Mouse (Mus musculus): ENCODE data around the gene Slc39a3. TPM values are rescaled to one million over a fixed set of nuclear protein-coding genes. Genes with fewer than 3 reads are reported as not detected.

Gene Slc39a3
- polyA plus RNA-seq, 1 experiment from 2014 or later: 13.1 TPM

GRCm38 (mm10) chr10:81021547-81022110, 15.6 kb downstream of the Slc39a3 start:
- H3K4me3 ChIP-seq (ENCODE audit: low read depth, low read length): peak overlapping the region; percentile 6; the same call in 1 of the 2 replicates
- H3K9me3 ChIP-seq (ENCODE audit: control insufficient read depth, low read length): no peaks in the 10 kb centered on the region
- WGBS: 15% methylated on average over 23 of the region's 26 CpGs
- peaks cover 47% of the 10 kb centered on the region for H3K27me3 ChIP-seq (replicated peaks; ENCODE audit: control insufficient read depth, insufficient read depth, low read length)
- no peak for ATAC-seq (replicated peaks; ENCODE audit: low FRiP score, low TSS enrichment, low read depth)
- no peak for DNase-seq (ENCODE audit: low spot score)
- no peak overlapping the region for H3K27ac ChIP-seq (ENCODE audit: low read depth)
- H3K4me1 ChIP-seq (replicated peaks; ENCODE audit: control insufficient read depth, insufficient read depth, low read length): 0 out of 2 replicates have a peak, but pooled peaks cover 2% of the 10 kb centered on the region
- no peak overlapping the region for H3K9ac ChIP-seq (ENCODE audit: low read length)
- H3K36me3 ChIP-seq (ENCODE audit: control insufficient read depth, insufficient read depth, low read length): no peaks in the 10 kb centered on the region
- no peak overlapping the region for H3K4me2 ChIP-seq (ENCODE audit: low read length)

- no peak overlapping the region for H3K4me2 ChIP-seq (ENCODE audit: low read length)
- no peak overlapping the region for H3K9ac ChIP-seq (ENCODE audit: low read length)
- H3K9me3 ChIP-seq (ENCODE audit: control insufficient read depth, low read length): no peaks in the 10 kb centered on the region
- H3K27me3 ChIP-seq (replicated peaks; ENCODE audit: control insufficient read depth, insufficient read depth, low read length): peaks cover 33% of the 10 kb centered on the region
- no peaks in the 10 kb centered on the region for H3K36me3 ChIP-seq (ENCODE audit: control insufficient read depth, insufficient read depth, low read length)
- DNase-seq (ENCODE audit: low spot score): no peak
- 53% methylated on average over 2 of the region's 2 CpGs for WGBS
- 0 out of 2 replicates have a peak, but pooled peaks cover 4% of the 10 kb centered on the region for H3K4me1 ChIP-seq (replicated peaks; ENCODE audit: control insufficient read depth, insufficient read depth, low read length)
- ATAC-seq (replicated peaks; ENCODE audit: low FRiP score, low TSS enrichment, low read depth): no peak
- H3K27ac ChIP-seq (ENCODE audit: low read depth): no peak overlapping the region
- no peak overlapping the region for H3K4me3 ChIP-seq (ENCODE audit: low read depth, low read length)
Observed at GRCm38 (mm10) chr10:81020207-81020606, 17.0 kb downstream of the Slc39a3 start.

- Histone ChIP-seq H3K9me3 (ENCODE audit: control insufficient read depth, low read length) (no peaks in the 10 kb centered on the region), H3K4me1 (replicated peaks; ENCODE audit: control insufficient read depth, insufficient read depth, low read length) (0 out of 2 replicates have a peak, but pooled peaks cover 3% of the 10 kb centered on the region), H3K36me3 (ENCODE audit: control insufficient read depth, insufficient read depth, low read length) (no peaks in the 10 kb centered on the region), H3K9ac (ENCODE audit: low read length) (no peak overlapping the region), H3K4me2 (ENCODE audit: low read length) (no peak overlapping the region), H3K4me3 (ENCODE audit: low read depth, low read length) (no peak overlapping the region), H3K27me3 (replicated peaks; ENCODE audit: control insufficient read depth, insufficient read depth, low read length) (peaks cover 28% of the 10 kb centered on the region), H3K27ac (ENCODE audit: low read depth) (no peak overlapping the region)
- ATAC-seq (replicated peaks; ENCODE audit: low FRiP score, low TSS enrichment, low read depth): no peak
- no peak for DNase-seq (ENCODE audit: low spot score)
- 68% methylated on average over 6 of the region's 6 CpGs for WGBS
Observed at GRCm38 (mm10) chr10:81019687-81020086, 17.5 kb downstream of the Slc39a3 start.

- no peaks in the 10 kb centered on the region for H3K36me3 ChIP-seq (ENCODE audit: control insufficient read depth, insufficient read depth, low read length)
- H3K27ac ChIP-seq (ENCODE audit: low read depth): no peak overlapping the region
- H3K9me3 ChIP-seq (ENCODE audit: control insufficient read depth, low read length): no peaks in the 10 kb centered on the region
- no peak overlapping the region for H3K9ac ChIP-seq (ENCODE audit: low read length)
- no peak overlapping the region for H3K4me3 ChIP-seq (ENCODE audit: low read depth, low read length)
- no peak for DNase-seq (ENCODE audit: low spot score)
- 34% methylated on average over 10 of the region's 10 CpGs for WGBS
- H3K4me2 ChIP-seq (ENCODE audit: low read length): no peak overlapping the region
- H3K27me3 ChIP-seq (replicated peaks; ENCODE audit: control insufficient read depth, insufficient read depth, low read length): peaks cover 15% of the 10 kb centered on the region
- peaks cover 8% of the 10 kb centered on the region; the same call in 1 of the 2 replicates for H3K4me1 ChIP-seq (replicated peaks; ENCODE audit: control insufficient read depth, insufficient read depth, low read length)
- no peak for ATAC-seq (replicated peaks; ENCODE audit: low FRiP score, low TSS enrichment, low read depth)
Observed at GRCm38 (mm10) chr10:81018326-81018725, 18.9 kb downstream of the Slc39a3 start.

GRCm38 (mm10) chr10:81016645-81017044, 20.6 kb downstream of the Slc39a3 start:
- no peaks in the 10 kb centered on the region for H3K36me3 ChIP-seq (ENCODE audit: control insufficient read depth, insufficient read depth, low read length)
- no peak overlapping the region for H3K4me3 ChIP-seq (ENCODE audit: low read depth, low read length)
- no peaks in the 10 kb centered on the region for H3K9me3 ChIP-seq (ENCODE audit: control insufficient read depth, low read length)
- 6% methylated on average over 7 of the region's 7 CpGs for WGBS
- H3K4me2 ChIP-seq (ENCODE audit: low read length): no peak overlapping the region
- peaks cover 8% of the 10 kb centered on the region; the same call in 1 of the 2 replicates for H3K4me1 ChIP-seq (replicated peaks; ENCODE audit: control insufficient read depth, insufficient read depth, low read length)
- no peak overlapping the region for H3K9ac ChIP-seq (ENCODE audit: low read length)
- peak; percentile 77 for DNase-seq (ENCODE audit: low spot score)
- H3K27me3 ChIP-seq (replicated peaks; ENCODE audit: control insufficient read depth, insufficient read depth, low read length): peaks cover 4% of the 10 kb centered on the region; the same call in 1 of the 2 replicates
- no peak for ATAC-seq (replicated peaks; ENCODE audit: low FRiP score, low TSS enrichment, low read depth)
- H3K27ac ChIP-seq (ENCODE audit: low read depth): no peak overlapping the region

GRCm38 (mm10) chr10:81015666-81016065, 21.6 kb downstream of the Slc39a3 start:
- no peak overlapping the region for H3K27ac ChIP-seq (ENCODE audit: low read depth)
- H3K27me3 ChIP-seq (replicated peaks; ENCODE audit: control insufficient read depth, insufficient read depth, low read length): no peaks in the 10 kb centered on the region
- 86% methylated on average over 2 of the region's 2 CpGs for WGBS
- no peak overlapping the region for H3K9ac ChIP-seq (ENCODE audit: low read length)
- H3K4me3 ChIP-seq (ENCODE audit: low read depth, low read length): no peak overlapping the region
- H3K4me2 ChIP-seq (ENCODE audit: low read length): no peak overlapping the region
- H3K4me1 ChIP-seq (replicated peaks; ENCODE audit: control insufficient read depth, insufficient read depth, low read length): peaks cover 8% of the 10 kb centered on the region; the same call in 1 of the 2 replicates
- no peaks in the 10 kb centered on the region for H3K36me3 ChIP-seq (ENCODE audit: control insufficient read depth, insufficient read depth, low read length)
- DNase-seq (ENCODE audit: low spot score) (no peak), ATAC-seq (replicated peaks; ENCODE audit: low FRiP score, low TSS enrichment, low read depth) (no peak)
- no peaks in the 10 kb centered on the region for H3K9me3 ChIP-seq (ENCODE audit: control insufficient read depth, low read length)

GRCm38 (mm10) chr10:81014393-81015384, 22.5 kb downstream of the Slc39a3 start, which contains the start of gene Gng7:
Gng7 (minus strand) TSS chr10:81014945.
- Histone ChIP-seq H3K9me3 (ENCODE audit: control insufficient read depth, low read length) (no peaks in the 10 kb centered on the region), H3K4me3 (ENCODE audit: low read depth, low read length) (peak within 1 kb of the TSS; percentile 36), H3K4me2 (ENCODE audit: low read length) (peak within 1 kb of the TSS; percentile 61), H3K4me1 (replicated peaks; ENCODE audit: control insufficient read depth, insufficient read depth, low read length) (peaks cover 8% of the 10 kb centered on the region; the same call in 1 of the 2 replicates), H3K36me3 (ENCODE audit: control insufficient read depth, insufficient read depth, low read length) (no peaks in the 10 kb centered on the region), H3K9ac (ENCODE audit: low read length) (peak within 1 kb of the TSS; percentile 38), H3K27ac (ENCODE audit: low read depth) (no peak within 1 kb of the TSS), H3K27me3 (replicated peaks; ENCODE audit: control insufficient read depth, insufficient read depth, low read length) (no peaks in the 10 kb centered on the region)
- DNase-seq (ENCODE audit: low spot score) (peak; percentile 96), ATAC-seq (replicated peaks; ENCODE audit: low FRiP score, low TSS enrichment, low read depth) (peak; percentile 98)
- WGBS: 10% methylated on average over 31 of the region's 31 CpGs

- H3K4me3 ChIP-seq (ENCODE audit: low read depth, low read length): no peak overlapping the region
- DNase-seq (ENCODE audit: low spot score): no peak
- no peak for ATAC-seq (replicated peaks; ENCODE audit: low FRiP score, low TSS enrichment, low read depth)
- 69% methylated on average over 6 of the region's 6 CpGs for WGBS
- no peak overlapping the region for H3K27ac ChIP-seq (ENCODE audit: low read depth)
- peaks cover 8% of the 10 kb centered on the region; the same call in 1 of the 2 replicates for H3K4me1 ChIP-seq (replicated peaks; ENCODE audit: control insufficient read depth, insufficient read depth, low read length)
- H3K27me3 ChIP-seq (replicated peaks; ENCODE audit: control insufficient read depth, insufficient read depth, low read length): no peaks in the 10 kb centered on the region
- no peaks in the 10 kb centered on the region for H3K9me3 ChIP-seq (ENCODE audit: control insufficient read depth, low read length)
- H3K36me3 ChIP-seq (ENCODE audit: control insufficient read depth, insufficient read depth, low read length): no peaks in the 10 kb centered on the region
- no peak overlapping the region for H3K9ac ChIP-seq (ENCODE audit: low read length)
- H3K4me2 ChIP-seq (ENCODE audit: low read length): no peak overlapping the region
Observed at GRCm38 (mm10) chr10:81010851-81011250, 26.4 kb downstream of the Slc39a3 start.
